8 mouse cellular contexts compared by ENCODE assay signal in genomic region chr3:87618240-87618639, GRCm38 (mm10). TPM values are rescaled to one million over a fixed set of nuclear protein-coding genes. Genes with fewer than 3 reads are reported as not detected.
DNase-seq lines count a peak whose midpoint lies in the region; ATAC-seq and TF ChIP-seq lines count a peak whose summit lies in the region.

No protein-coding gene starts in this region.

- peak overlapping the region; percentile 76 for H3K4me3 ChIP-seq in heart, embryonic 11.5 days (ENCODE audit: low read depth, low read length)
- peak overlapping the region; percentile 67 to 79 (median 73) for H3K4me3 ChIP-seq in CH12.LX (replicated peaks in 1 of 3; ENCODE audit: low read depth in 2 of 3, low read length in 2 of 3, poor library complexity in 1 of 3)
- peak overlapping the region; percentile 61 for H3K4me3 ChIP-seq in forebrain, embryonic 16.5 days (replicated peaks; ENCODE audit: low read length)
- peak overlapping the region; percentile 77 for H3K4me3 ChIP-seq in liver, embryonic 16.5 days (ENCODE audit: low read depth, low read length)

- peak overlapping the region; percentile 67 for H3K4me2 ChIP-seq in heart, embryonic 11.5 days
- H3K4me2 ChIP-seq in CH12.LX (ENCODE audit: insufficient read depth, low read depth, poor library complexity, severe bottlenecking) = peak overlapping the region; percentile 72
- peak overlapping the region; percentile 93 for H3K4me2 ChIP-seq in forebrain, embryonic 16.5 days (ENCODE audit: low read length)
- peak overlapping the region; percentile 81 for H3K4me2 ChIP-seq in liver, embryonic 16.5 days (ENCODE audit: low read depth, low read length)

- peak overlapping the region; percentile 91 for H3K9ac ChIP-seq in heart, embryonic 11.5 days (ENCODE audit: low read depth, low read length)
- peak overlapping the region; percentile 76 for H3K9ac ChIP-seq in CH12.LX (ENCODE audit: insufficient read depth, low read depth)
- H3K9ac ChIP-seq in forebrain, embryonic 16.5 days (replicated peaks; ENCODE audit: low read depth, low read length) = peak overlapping the region; percentile 74
- H3K9ac ChIP-seq in liver, embryonic 16.5 days (ENCODE audit: low read depth, low read length) = peak overlapping the region; percentile 4; the same call in 1 of the 2 replicates

- no peak for DNase-seq in heart, adult 11 months
- no peak for DNase-seq in CH12.LX (ENCODE audit: extremely low read depth)
- no peak for DNase-seq in ovary, adult 18-20 months (ENCODE audit: low spot score)
- DNase-seq in left cerebral cortex, adult 18-20 months (ENCODE audit: low spot score in 2 of 2) = no peak
- no peak for DNase-seq in spleen, postnatal 36 days (ENCODE audit: low spot score in 2 of 2)

- TF ChIP-seq POLR2A in CH12.LX (IDR thresholded peaks at IDR 0.05; ENCODE audit: low read depth, low read length) = no peak

- TF ChIP-seq EP300 in CH12.LX (IDR thresholded peaks at IDR 0.05; ENCODE audit: low read length) = no peak

- in situ Hi-C loops in CH12.LX (cut with MboI; ENCODE audit: low pct_ligation_motif_present, low pct_unique_long_range_greater_than_20kb, low sequenced_read_pairs) = no loop called here

- dilution Hi-C loops in CH12.LX (cut with MboI; ENCODE audit: extremely low pct_ligation_motif_present, extremely low pct_unique_long_range_greater_than_20kb, low sequenced_read_pairs) = no loop called here

- H3K9me3 ChIP-seq in heart, embryonic 11.5 days (replicated peaks; ENCODE audit: control insufficient read depth, low read length) = no peaks in the 10 kb centered on the region
- H3K9me3 ChIP-seq in CH12.LX (replicated peaks; ENCODE audit: low read length) = no peaks in the 10 kb centered on the region
- no peaks in the 10 kb centered on the region for H3K9me3 ChIP-seq in forebrain, embryonic 16.5 days (ENCODE audit: control insufficient read depth, low read length)
- H3K9me3 ChIP-seq in liver, embryonic 16.5 days (replicated peaks; ENCODE audit: control insufficient read depth, low read length) = no peaks in the 10 kb centered on the region

- H3K27me3 ChIP-seq in heart, embryonic 11.5 days (ENCODE audit: control insufficient read depth, insufficient read depth, low read length) = no peaks in the 10 kb centered on the region
- peaks cover 8% of the 10 kb centered on the region for H3K27me3 ChIP-seq in CH12.LX (replicated peaks)
- H3K27me3 ChIP-seq in forebrain, embryonic 16.5 days (replicated peaks; ENCODE audit: control insufficient read depth, insufficient read depth, low read length) = no peaks in the 10 kb centered on the region
- H3K27me3 ChIP-seq in liver, embryonic 16.5 days (ENCODE audit: control insufficient read depth, insufficient read depth, low read depth, low read length) = peaks cover 12% of the 10 kb centered on the region

- 4% methylated on average over 3 of the region's 3 CpGs for WGBS in heart, embryonic 11.5 days (ENCODE audit: insufficient replicate concordance)
- WGBS in forebrain, embryonic 16.5 days = under 1% methylated on average over 3 of the region's 3 CpGs
- WGBS in liver, embryonic 16.5 days (ENCODE audit: insufficient replicate concordance) = 2% methylated on average over 3 of the region's 3 CpGs

- H3K27ac ChIP-seq in heart, embryonic 11.5 days (ENCODE audit: low read depth, low read length) = peak overlapping the region; percentile 91; the same call in 1 of the 2 replicates
- no peak overlapping the region for H3K27ac ChIP-seq in CH12.LX (ENCODE audit: insufficient read depth, low read depth)
- H3K27ac ChIP-seq in forebrain, embryonic 16.5 days (ENCODE audit: low read length) = no peak overlapping the region; the same call in 1 of the 2 replicates
- H3K27ac ChIP-seq in liver, embryonic 16.5 days (ENCODE audit: low read length) = no peak overlapping the region

- peaks cover 20% of the 10 kb centered on the region for H3K4me1 ChIP-seq in heart, embryonic 11.5 days (ENCODE audit: control insufficient read depth, insufficient read depth, low read length)
- peaks cover 15 to 40% of the 10 kb centered on the region in 2 experiments for H3K4me1 ChIP-seq in CH12.LX (ENCODE audit: control insufficient read depth in 1 of 2, insufficient read depth in 2 of 2)
- H3K4me1 ChIP-seq in forebrain, embryonic 16.5 days (replicated peaks; ENCODE audit: control insufficient read depth, insufficient read depth, low read length) = peaks cover 36% of the 10 kb centered on the region
- H3K4me1 ChIP-seq in liver, embryonic 16.5 days (ENCODE audit: control insufficient read depth, low read depth, low read length) = peaks cover 5% of the 10 kb centered on the region

- no peak for TF ChIP-seq CTCF in CH12.LX (conservative IDR thresholded peaks at IDR 0.05 in 1 of 2, IDR thresholded peaks at IDR 0.05 in 1 of 2; ENCODE audit: low read depth in 2 of 2, low read length in 2 of 2)

- H3K36me3 ChIP-seq in heart, embryonic 11.5 days (ENCODE audit: control insufficient read depth, insufficient read depth, low read length) = no peaks in the 10 kb centered on the region
- H3K36me3 ChIP-seq in CH12.LX (replicated peaks in 1 of 2; ENCODE audit: control insufficient read depth in 1 of 2, insufficient read depth in 1 of 2, low read length in 1 of 2) = peaks cover 0 to 8% of the 10 kb centered on the region in 2 experiments
- no peaks in the 10 kb centered on the region for H3K36me3 ChIP-seq in forebrain, embryonic 16.5 days (ENCODE audit: control insufficient read depth, insufficient read depth)
- H3K36me3 ChIP-seq in liver, embryonic 16.5 days (ENCODE audit: control insufficient read depth, insufficient read depth) = no peaks in the 10 kb centered on the region

- H3K79me2 ChIP-seq in CH12.LX (replicated peaks; ENCODE audit: control insufficient read depth, extremely low read depth, insufficient read depth, poor library complexity, severe bottlenecking) = peaks cover 22% of the 10 kb centered on the region

- TF ChIP-seq RAD21 in CH12.LX (IDR thresholded peaks at IDR 0.05; ENCODE audit: low read depth, low read length) = no peak

- no peak for ATAC-seq in heart, embryonic 11.5 days (replicated peaks; ENCODE audit: insufficient number of reproducible peaks, low FRiP score, low TSS enrichment)
- no peak for ATAC-seq in forebrain, embryonic 16.5 days
- ATAC-seq in liver, embryonic 16.5 days (ENCODE audit: low read depth) = no peak

TF ChIP-seq in CH12.LX, 34 proteins besides CTCF, POLR2A, EP300 and RAD21:
- TF ChIP-seq ZMIZ1 (IDR thresholded peaks at IDR 0.05; ENCODE audit: low read depth, low read length) (no peak), UBTF (IDR thresholded peaks at IDR 0.05; ENCODE audit: low read depth, low read length) (no peak), NELFE (IDR thresholded peaks at IDR 0.05; ENCODE audit: low read depth, low read length) (no peak), CHD1 (IDR thresholded peaks at IDR 0.05; ENCODE audit: low read depth, low read length) (no peak), GABPA (IDR thresholded peaks at IDR 0.05; ENCODE audit: insufficient replicate concordance, low read depth, low read length) (no peak), RCOR1 (conservative IDR thresholded peaks at IDR 0.05; ENCODE audit: low read depth, low read length) (no peak), MAFK (IDR thresholded peaks at IDR 0.05; ENCODE audit: insufficient replicate concordance, low read length) (no peak), JUN (IDR thresholded peaks at IDR 0.05; ENCODE audit: insufficient read depth, low read depth, low read length) (no peak), TBP (conservative IDR thresholded peaks at IDR 0.05; ENCODE audit: low read depth, low read length) (no peak), TCF12 (IDR thresholded peaks at IDR 0.05; ENCODE audit: low read depth, low read length) (no peak), ELF1 (IDR thresholded peaks at IDR 0.05; ENCODE audit: low read depth, low read length) (no peak)

RNA-seq across cellular contexts. Expression of gene Arhgef11, which starts 0.9 kb away (rescaled TPM):
- polyA plus RNA-seq in heart, embryonic 11.5 days (2014; fragmentation: Nextera tagmentation; extraction: Ambion mirVana) = 8.6 and 11.0 TPM in 2 replicates
- 7.7 and 8.7 TPM in 2 replicates for total RNA-seq in CH12.LX (2012; rRNA removed)
- total RNA-seq in CH12.LX (2014; rRNA removed) = 5.0 and 5.6 TPM in 2 replicates
- polyA plus RNA-seq in CH12.LX (2012; ENCODE audit: insufficient read length, low read depth) = 7.6 and 11.7 TPM in 2 replicates
- polyA plus RNA-seq in forebrain, embryonic 16.5 days (2015; fragmentation: Nextera tagmentation; extraction: Ambion mirVana) = 23.0 and 27.4 TPM in 2 replicates
- polyA plus RNA-seq in liver, embryonic 16.5 days (2015; fragmentation: Nextera tagmentation; extraction: Ambion mirVana) = 3.2 and 3.8 TPM in 2 replicates
- total RNA-seq in left cerebral cortex, adult 18-20 months (2021) = 10 to 100 TPM; 58.3 to 60.9 TPM

Comparison
In these comparisons a context has a peak if more than half of its experiments do, and no peak if none do; other contexts are left out.
1. H3K9ac ChIP-seq: peak in every context shown above with its lines; median percentile 91 in heart, embryonic 11.5 days; 76 in CH12.LX; 74 in forebrain, embryonic 16.5 days; 4 in liver, embryonic 16.5 days.